Mouse (Mus musculus) E14TG2a.4 (cell line): ENCODE data around the gene Krt34.

ENCODE experiments used
- H3K27me3 ChIP-seq: 2 replicates; pipeline ENCODE4 v1.6.1; 2014; ENCODE audit warnings: low read length, control low read depth; ENCODE audit not compliant: insufficient read depth
- H3K36me3 ChIP-seq: 2 replicates; pipeline ENCODE4 v1.6.1; 2014; ENCODE audit warnings: low read length, control low read depth; ENCODE audit not compliant: insufficient read depth
- H3K4me1 ChIP-seq: replicated peaks from 2 replicates; pipeline ENCODE4 v1.6.1; 2014; ENCODE audit warnings: low read depth, low read length, control low read depth
- H3K4me3 ChIP-seq: replicated peaks from 2 replicates; pipeline ENCODE4 v1.5.1; 2014; ENCODE audit warnings: mild to moderate bottlenecking, low read length
- H3K9me3 ChIP-seq: 2 replicates; pipeline ENCODE4 v1.6.1; 2014; ENCODE audit warnings: low read length, control low read depth
- CTCF ChIP-seq: conservative IDR thresholded peaks from 2 replicates; pipeline ENCODE4 v1.5.1; 2014; ENCODE audit warnings: low read length
- NANOG ChIP-seq: IDR thresholded peaks from 2 replicates; pipeline ENCODE4 v1.6.1; 2014; ENCODE audit warnings: borderline replicate concordance, low read length, mixed read lengths
- POU5F1 ChIP-seq: IDR thresholded peaks from 2 replicates; pipeline ENCODE4 v1.6.1; 2014; ENCODE audit warnings: low read length, borderline replicate concordance

The Krt34 gene

GRCm38 (mm10) chr11:100050451-100050850 is 9.1 kb upstream of the Krt34 start, which contains the start of gene Krt31:
Krt31 (minus strand) TSS chr11:100050551.
- H3K9me3 ChIP-seq = peaks cover 9% of the 10 kb centered on the region; the same call in 1 of the 2 replicates
- TF ChIP-seq POU5F1 (no peak), CTCF (no peak), NANOG (no peak)
- H3K4me3 ChIP-seq = no peak within 1 kb of the TSS
- H3K4me1 ChIP-seq = no peaks in the 10 kb centered on the region
- H3K36me3 ChIP-seq = no peaks in the 10 kb centered on the region
- H3K27me3 ChIP-seq = peaks cover 2% of the 10 kb centered on the region; the same call in 1 of the 2 replicates

- no peaks in the 10 kb centered on the region for H3K36me3 ChIP-seq
- peaks cover 1% of the 10 kb centered on the region; the same call in 1 of the 2 replicates for H3K9me3 ChIP-seq
These were observed 5.8 kb upstream of the Krt34 start for GRCm38 (mm10) chr11:100047193-100047592.

GRCm38 (mm10) chr11:100046303-100046866 is 5.0 kb upstream of the Krt34 start:
- no peaks in the 10 kb centered on the region for H3K36me3 ChIP-seq
- peaks cover 2% of the 10 kb centered on the region; the same call in 1 of the 2 replicates for H3K27me3 ChIP-seq
- TF ChIP-seq NANOG (no peak), POU5F1 (no peak), CTCF (no peak)
- no peaks in the 10 kb centered on the region for H3K9me3 ChIP-seq
- no peak overlapping the region for H3K4me3 ChIP-seq
- no peaks in the 10 kb centered on the region for H3K4me1 ChIP-seq

More at GRCm38 (mm10) chr11:100047193-100047592, 5.8 kb upstream of the Krt34 start:
- TF ChIP-seq CTCF (no peak), POU5F1 (no peak), NANOG (no peak)
- H3K4me1 ChIP-seq = no peaks in the 10 kb centered on the region
- H3K4me3 ChIP-seq = no peak overlapping the region
- H3K27me3 ChIP-seq = peaks cover 2% of the 10 kb centered on the region; the same call in 1 of the 2 replicates

- Histone ChIP-seq H3K4me1 (no peaks in the 10 kb centered on the region), H3K27me3 (no peaks in the 10 kb centered on the region), H3K36me3 (no peaks in the 10 kb centered on the region), H3K4me3 (no peak within 1 kb of the TSS; the same call in 1 of the 2 replicates), H3K9me3 (no peaks in the 10 kb centered on the region)
- no peak for TF ChIP-seq POU5F1
These were observed 11.6 kb downstream of the Krt34 start, which contains the start of gene Krt33b for GRCm38 (mm10) chr11:100029768-100030167. Krt33b (minus strand) TSS chr11:100029868.

- H3K4me3 ChIP-seq = no peak overlapping the region
- H3K27me3 ChIP-seq = no peaks in the 10 kb centered on the region
- TF ChIP-seq CTCF = no peak
- TF ChIP-seq POU5F1 = no peak
- no peak for TF ChIP-seq NANOG
- H3K36me3 ChIP-seq = no peaks in the 10 kb centered on the region
- no peaks in the 10 kb centered on the region for H3K4me1 ChIP-seq
- H3K9me3 ChIP-seq = peaks cover 21% of the 10 kb centered on the region
These were observed 19.9 kb downstream of the Krt34 start for GRCm38 (mm10) chr11:100021438-100021837.

GRCm38 (mm10) chr11:100019466-100019865 is 21.9 kb downstream of the Krt34 start:
- TF ChIP-seq POU5F1 = no peak
- TF ChIP-seq NANOG = no peak
- TF ChIP-seq CTCF = no peak
- H3K4me1 ChIP-seq = no peaks in the 10 kb centered on the region
- H3K36me3 ChIP-seq = no peaks in the 10 kb centered on the region
- no peak overlapping the region for H3K4me3 ChIP-seq
- no peaks in the 10 kb centered on the region for H3K27me3 ChIP-seq
- peaks cover 21% of the 10 kb centered on the region for H3K9me3 ChIP-seq

- H3K27me3 ChIP-seq = peaks cover 5% of the 10 kb centered on the region; the same call in 1 of the 2 replicates
- TF ChIP-seq NANOG (no peak), POU5F1 (no peak)
These were observed 25.2 kb downstream of the Krt34 start, which contains the start of gene Krt33a for GRCm38 (mm10) chr11:100016112-100016511. Krt33a (minus strand) TSS chr11:100016212.

GRCm38 (mm10) chr11:100013691-100014171 is 27.6 kb downstream of the Krt34 start:
- Histone ChIP-seq H3K4me1 (no peaks in the 10 kb centered on the region), H3K36me3 (no peaks in the 10 kb centered on the region), H3K4me3 (no peak overlapping the region), H3K9me3 (no peaks in the 10 kb centered on the region), H3K27me3 (peaks cover 5% of the 10 kb centered on the region; the same call in 1 of the 2 replicates)
- no peak for TF ChIP-seq POU5F1
- TF ChIP-seq NANOG = no peak
- TF ChIP-seq CTCF = no peak

More at GRCm38 (mm10) chr11:100016112-100016511, 25.2 kb downstream of the Krt34 start, which contains the start of gene Krt33a:
- Histone ChIP-seq H3K36me3 (no peaks in the 10 kb centered on the region), H3K4me1 (no peaks in the 10 kb centered on the region), H3K9me3 (peaks cover 7% of the 10 kb centered on the region), H3K4me3 (no peak within 1 kb of the TSS)

- H3K4me3 ChIP-seq = no peak overlapping the region
- TF ChIP-seq CTCF = no peak
- TF ChIP-seq NANOG = no peak
- TF ChIP-seq POU5F1 = no peak
- no peaks in the 10 kb centered on the region for H3K36me3 ChIP-seq
- peaks cover 5% of the 10 kb centered on the region for H3K27me3 ChIP-seq
- H3K9me3 ChIP-seq = no peaks in the 10 kb centered on the region
- H3K4me1 ChIP-seq = no peaks in the 10 kb centered on the region
These were observed 30.7 kb downstream of the Krt34 start for GRCm38 (mm10) chr11:100010682-100011081.
